Mouse (Mus musculus) urinary bladder, postnatal 36 days (tissue): ENCODE results near the gene Tsr3.

Source experiments
- DNase-seq, 2 experiments: peaks; one replicate each; pipeline ENCODE4 v3.0.0; 2022; ENCODE audit warnings: low spot score in 2 of 2, mixed read lengths in 1 of 2

Tsr3 gene

DNA sequence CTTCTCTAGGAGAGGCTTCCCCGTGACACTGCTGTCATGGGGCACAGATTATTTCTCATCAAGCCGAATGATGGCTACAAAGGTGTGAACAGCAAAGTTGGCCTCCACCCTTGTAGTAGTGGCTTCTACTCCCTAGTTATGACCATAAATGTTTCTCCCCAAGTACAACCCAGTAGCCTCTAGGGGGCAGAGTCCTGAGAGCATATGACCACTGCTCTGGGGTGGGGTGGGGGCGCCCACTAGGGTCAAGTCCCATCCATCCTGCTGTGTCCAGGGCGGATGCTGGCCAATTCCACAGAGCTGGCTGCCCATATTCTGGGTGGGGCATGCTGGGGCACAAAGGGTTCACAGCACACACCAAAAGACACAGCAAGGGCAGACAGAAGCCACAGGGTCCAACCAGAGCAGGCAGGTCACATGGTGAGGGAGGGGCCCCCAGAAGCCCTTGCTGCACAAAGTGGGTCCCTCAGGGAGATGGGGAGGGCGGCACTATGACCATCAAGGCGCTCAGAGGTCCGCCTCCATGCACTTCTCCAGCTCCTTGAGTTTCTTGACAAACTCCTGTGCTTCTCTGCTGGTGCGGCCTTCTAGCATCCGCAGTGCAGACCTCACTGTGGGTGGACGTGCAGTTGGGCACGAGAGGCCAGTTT is 3.3 kb downstream of the Tsr3 start:
- no peak for DNase-seq

DNA sequence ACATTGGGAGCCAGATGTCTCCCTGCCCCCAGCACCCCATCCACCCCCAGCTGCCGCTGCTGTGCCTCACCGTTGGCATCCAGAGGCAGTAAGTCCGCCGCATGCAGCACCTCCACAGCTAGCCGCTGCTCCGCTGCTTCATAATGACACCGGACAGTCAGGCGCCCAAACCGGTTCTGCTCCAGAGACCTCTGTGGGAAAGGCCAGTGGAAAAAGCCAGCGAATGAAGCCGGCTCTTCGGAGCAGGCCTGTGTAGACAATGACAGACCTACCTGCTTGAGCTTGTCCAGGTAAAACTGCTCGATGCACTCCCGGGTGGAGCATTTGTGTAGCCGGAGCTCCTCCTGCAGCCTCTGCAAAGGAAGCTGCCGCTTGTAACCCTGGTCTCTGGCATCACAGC is 4.3 kb downstream of the Tsr3 start:
- DNase-seq: peak; percentile 74 to 84

DNA sequence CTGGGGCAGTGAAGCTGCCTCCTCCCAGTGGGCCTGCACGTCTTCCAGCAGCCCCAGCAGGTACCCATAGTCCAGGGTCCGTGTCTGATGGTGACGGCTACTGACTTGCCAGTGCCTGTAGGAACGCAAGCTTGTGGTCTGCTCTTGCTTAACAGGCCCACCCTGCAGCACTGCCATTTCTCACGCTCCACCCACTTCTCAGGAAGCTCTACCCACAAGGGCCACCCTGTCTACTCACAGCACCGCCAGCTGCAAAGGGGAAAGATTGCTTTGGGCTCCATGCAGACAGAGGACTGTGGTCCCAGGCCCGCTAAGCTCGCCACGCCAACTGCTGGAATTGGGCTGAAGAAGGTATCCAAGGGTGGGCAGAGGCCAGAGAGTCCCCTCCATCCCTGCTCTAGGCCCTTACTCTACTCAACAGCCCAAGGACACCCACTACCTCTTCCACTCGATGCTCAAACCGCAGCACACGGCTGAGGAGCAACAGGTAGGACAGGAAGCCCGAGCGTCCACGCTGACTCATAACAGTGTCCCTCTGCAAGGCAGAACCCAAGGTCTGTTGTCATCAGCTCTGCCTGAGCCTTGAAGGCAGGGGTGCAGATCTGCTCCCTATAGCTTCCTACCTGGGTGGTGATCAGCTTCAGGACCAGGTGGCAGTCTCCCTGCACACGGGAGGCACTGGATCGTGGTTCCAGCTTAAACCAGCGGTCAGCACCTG is 8.2 kb downstream of the Tsr3 start:
- DNase-seq: no peak

DNA sequence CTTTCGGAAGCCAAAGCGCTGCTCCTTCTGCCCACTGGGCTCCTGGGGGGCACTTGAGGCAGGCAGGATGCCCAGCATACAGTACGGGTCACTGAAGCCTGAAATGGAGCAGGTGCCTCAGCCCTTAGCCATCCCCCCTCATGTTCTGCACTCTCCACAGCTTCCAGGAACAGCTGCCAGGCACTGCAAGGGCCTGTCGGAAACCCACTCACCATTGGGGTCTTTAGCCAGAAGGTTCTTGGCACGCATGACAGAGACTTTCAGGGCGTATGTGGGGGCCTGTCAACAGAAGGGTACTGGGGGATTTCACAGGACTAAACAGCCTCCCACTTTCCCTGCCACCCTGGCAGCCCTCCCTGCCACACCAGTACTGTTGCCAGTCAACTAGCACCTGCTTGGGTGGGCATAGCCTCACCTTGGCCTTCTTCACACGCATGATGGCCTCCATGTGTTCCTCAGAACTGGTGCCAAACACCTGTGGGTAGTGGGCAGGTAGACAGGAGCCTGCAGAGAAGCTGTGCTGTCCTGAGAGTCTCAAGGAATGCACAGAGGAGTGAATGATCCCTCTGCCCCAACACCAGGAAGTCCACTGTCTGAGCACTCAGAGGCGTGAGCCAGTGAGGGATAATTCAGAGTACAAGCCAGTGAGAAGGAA is 10.3 kb downstream of the Tsr3 start:
- no peak for DNase-seq

DNA sequence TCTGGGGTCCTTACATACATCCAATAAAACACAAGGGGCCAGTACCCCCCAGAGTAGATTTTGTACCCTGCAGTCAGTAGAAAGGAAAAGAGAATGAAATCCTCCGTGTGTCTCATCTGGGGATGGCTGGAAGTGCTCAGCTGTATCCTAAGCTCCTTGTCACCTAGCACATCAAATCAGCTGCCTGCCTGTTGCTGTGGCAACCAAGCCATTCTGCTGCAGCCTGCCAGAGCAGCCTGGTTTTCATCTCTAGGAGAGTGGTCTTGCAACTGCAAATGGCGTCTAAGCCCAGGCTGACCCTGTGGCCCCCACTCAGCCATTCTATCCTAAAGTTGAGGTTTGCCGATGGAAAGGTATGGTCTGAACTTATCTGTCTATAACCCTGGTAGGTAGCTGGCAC is 12.7 kb downstream of the Tsr3 start:
- DNase-seq: no peak

DNA sequence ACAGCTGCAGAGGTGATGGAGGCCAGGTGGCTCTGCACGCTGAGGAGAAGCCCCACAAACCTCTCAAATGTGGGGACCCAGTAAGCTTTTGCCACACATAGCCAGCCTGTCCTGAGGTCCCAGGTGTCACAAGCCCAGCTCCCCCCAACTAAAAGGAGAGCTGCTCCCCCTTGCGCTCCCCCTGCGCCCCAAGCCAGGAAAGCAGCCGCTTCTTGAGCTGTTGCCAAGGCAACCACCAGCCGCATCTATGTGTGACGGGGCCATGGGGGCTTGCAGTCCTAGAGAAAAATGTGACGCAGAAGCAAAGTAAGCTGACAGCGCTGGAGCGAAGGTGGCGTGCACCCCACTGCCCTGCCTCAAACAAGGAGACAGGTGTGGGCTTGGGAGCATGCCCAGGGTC is 13.8 kb downstream of the Tsr3 start:
- DNase-seq: no peak

DNA sequence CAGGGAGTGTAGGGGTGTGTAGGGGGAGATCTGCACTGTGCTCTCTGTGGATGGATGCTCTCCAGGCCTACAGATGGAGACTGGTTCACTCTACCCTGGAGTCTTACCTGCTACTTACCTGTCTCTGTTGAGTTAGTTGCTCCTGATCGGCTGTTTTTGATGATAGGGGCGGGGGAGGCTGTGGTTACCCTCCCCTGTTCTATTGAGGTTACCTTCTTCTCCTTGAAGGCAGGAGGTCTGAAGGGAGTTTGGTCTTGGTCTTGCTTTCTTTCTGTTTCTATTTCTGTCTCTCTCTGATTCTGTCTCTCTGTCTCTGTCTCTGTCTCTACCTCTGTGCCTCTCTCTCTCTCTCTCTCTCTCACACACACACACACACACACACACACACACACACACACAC is 15.1 kb downstream of the Tsr3 start:
- no peak for DNase-seq

DNA sequence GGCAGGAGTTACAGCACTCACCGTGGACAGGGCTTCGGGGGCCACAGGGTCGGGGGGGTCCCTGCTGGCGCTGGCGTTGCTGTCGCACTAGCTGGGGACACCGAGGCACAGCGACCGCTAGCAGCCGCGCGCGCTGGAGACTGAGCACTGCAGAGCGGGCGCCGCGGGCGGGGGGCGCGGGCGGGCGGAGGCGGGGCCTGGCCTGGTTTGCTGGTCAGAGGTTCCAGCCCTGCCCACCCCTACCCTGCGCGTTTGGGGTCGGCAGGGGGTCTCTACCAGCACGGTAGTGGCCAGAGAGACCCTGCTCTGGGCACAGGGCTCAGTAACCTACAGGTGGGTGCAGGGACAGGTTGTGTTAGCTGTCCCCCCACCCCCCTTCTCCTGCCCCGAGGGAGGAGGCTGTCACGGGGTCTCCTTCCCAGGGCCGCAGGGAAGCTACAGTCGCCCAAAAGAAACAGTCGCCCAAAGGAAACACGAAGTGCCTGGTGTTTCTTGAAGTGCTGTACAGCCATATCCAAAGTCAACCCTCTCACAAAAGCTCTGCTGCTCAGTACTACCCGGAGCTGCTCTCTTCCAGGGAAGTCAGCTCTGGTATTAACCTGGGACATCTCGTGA is 16.3 kb downstream of the Tsr3 start, which contains the start of gene Baiap3:
Baiap3 (minus strand) TSS at position 225 of the 615 bp plus-strand sequence.
- no peak for DNase-seq

DNA sequence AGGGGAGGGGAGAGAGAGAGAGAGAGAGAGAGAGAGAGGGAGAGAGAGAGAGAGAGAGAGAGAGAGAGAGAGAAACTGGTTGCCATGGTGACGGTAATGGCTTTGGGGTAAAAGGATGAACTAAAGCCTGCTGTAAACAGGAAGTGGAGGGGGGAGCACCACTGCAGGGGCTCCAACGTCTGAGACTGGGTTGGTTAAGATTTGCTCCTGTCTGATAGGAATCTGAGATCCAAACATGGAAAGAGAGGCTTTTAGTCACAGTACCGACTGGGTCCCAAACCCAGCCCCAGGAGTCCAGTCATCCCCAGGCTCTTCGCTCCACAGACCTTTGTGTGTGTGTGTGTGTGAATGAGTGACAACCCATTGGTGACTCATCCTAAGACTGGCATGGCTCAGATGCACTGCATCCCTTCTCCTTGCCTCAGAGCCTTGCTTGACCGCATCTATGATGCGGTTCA is 17.9 kb downstream of the Tsr3 start:
- no peak for DNase-seq

DNA sequence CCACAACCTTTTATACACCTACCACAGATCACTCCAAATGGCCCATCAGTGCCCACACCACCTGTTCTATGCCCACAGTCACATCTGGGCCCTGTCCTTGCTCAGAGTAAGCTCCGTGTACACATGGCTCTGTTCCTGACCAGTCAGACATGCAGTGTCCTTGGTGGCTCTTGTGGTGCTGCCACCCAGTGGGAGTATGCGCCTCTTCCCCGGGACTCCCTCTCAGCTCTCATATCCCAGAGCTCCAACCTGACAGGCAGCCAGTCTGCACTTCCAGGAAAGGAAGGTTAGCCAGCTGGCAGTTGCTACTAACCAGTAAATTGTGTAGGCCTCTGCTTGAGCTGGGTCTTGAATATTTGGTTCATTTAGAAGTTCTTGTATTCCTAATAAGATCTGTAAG is 24.5 kb downstream of the Tsr3 start:
- DNase-seq: no peak

DNA sequence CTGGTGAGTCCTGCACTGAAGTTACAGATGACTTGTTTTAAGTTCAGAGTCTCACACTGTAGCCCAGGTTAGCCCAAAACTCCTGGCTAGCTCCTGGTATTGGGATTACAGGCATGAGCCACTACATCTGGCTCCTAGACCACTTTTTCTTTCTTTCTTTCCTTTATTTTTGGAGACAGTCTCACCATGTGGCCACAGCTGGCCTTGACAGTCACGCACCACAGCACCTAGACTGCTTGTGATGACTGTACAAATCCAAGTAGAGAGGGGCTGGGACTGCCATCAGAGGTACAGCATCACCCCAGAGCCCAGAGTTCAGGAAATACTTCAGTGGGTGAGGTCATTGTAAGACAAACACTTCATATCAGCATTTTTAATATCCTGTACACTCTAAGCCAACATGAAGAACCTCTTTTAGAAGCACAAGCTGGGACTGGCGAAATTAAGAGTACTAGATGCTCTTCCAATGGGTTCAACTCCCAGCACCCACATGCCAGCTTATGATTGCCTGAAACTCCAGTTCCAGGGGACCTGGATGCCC is 30.9 kb downstream of the Tsr3 start:
- DNase-seq: no peak

DNA sequence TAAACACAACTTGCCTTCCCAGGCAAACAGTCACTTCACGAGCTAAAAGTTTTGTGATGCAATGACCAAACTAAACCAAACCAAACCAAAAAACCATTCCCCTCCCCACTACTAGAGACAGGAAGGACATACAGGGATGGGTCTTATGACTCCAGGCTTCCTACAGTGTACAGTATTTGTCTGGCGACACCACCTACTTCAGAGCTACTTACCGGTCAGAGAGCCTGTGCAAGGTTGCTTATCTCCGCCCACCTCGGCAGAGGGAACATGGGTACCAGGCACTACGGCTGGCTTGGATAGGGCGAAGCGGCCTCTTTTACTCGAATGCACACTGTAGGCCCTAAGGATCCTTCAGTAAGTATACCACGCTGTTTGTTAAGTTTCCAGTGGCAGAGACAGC is 32.4 kb downstream of the Tsr3 start:
- DNase-seq: no peak

DNA sequence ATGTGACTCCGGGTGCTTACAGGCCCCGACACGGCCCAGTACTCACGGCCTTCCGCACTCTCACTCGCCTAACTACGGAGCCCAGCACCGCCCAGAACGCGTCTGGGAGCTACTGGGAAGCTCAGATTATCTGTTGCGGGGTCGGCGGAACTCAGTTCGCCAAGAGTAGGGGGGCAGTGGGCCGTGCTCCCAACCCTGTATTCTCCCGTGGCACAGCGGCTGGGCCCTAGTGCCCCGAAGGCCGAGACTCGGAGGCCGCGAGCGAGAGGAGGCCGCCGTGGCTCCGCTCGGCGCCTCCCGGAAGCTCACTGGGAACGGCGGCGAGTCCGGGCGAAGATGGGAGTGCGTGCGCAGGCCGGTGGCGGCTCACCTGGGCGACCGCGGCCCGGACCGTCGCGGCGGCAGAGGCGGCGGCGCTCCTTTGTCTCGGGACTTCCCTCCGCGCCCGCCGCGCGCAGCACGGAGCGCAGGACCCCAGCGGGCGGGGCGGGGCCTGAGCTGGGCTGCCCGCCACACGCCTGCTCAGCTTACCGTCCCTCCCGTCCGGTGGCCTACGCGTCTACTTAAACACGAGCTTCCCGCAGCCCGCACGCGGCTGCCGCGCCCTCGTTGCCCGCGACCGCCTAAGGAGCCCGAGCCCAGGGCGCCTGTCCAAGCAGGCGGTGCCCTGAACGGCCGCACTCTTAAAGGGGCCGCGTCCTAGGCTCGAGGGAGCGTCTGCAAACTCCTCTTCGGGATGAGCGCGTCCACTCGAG is 33.2 kb downstream of the Tsr3 start:
- peak; percentile 88 to 89 for DNase-seq

DNA sequence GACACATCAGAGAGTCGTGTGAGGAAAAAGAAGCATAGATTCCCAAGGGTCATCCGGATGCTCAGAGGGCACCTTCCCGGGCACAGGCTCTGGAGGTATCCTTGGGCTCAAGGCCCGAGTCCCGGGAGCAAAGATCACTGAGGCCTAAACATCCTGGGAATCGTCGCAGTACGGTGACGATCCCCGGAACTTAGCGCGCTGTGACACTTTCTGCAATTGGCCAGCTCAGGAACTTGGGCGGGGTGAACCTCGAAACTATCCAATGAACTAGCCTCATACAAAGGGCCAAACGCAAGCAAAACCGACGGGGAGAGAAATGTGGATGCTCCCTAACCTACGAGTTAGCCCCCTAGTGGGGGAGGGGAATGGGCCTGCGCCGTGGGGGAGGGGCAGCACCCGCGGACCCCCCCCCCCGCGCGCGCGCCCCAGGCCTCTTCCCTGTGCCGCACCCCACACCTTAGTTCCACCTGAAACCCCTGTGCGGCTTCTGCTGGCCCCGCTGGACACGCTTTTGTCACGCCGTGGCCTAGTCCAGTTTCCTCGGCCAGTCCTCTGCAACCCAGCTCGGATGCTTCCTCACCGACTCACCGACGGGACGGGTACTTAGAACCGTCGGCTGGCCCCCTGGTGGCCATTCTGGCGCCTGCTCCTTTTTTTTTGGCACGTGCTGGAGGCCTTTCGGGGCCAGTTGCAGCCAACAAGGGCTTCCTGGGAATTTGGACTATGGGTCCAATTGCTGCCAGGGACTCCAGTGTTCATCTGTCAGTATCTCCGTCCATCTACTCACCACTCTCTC is 33.9 kb downstream of the Tsr3 start:
- DNase-seq: peak; percentile 93 to 97

DNA sequence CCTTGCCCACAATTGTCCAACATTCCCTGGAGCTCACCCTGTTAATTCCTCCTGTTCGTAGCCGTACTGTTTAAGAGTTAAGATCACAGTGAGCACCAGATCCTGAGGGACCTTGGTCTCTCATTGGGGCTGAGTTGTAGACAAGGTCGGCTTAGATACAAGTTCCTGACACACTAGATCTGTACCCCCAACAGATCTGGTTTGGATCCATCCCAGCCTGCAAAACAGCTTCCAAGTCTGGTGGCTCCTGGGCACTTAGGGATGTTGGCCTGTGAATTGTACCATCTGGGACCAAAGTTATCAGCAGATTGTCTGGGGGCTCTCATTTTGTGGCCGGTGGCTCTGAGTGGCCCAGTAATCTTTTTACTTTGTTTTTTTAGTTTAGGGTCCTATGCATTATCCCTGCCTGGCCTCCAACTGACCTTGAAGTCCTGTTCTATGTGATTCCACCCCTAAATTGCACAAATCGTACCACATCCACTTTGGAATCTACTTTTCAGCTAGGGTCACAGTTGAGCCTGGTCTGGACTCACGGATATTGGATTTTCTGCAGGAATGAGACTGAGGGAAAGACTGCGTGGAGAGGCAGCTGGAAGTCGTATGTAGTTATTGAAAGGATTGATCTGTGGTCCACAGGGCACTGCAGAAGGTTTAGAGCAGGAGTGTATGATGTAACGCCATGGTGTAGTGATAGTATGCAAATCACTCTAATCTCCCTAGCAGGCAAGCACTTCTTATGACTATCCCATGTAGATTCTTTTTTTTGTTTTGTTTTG is 34.8 kb downstream of the Tsr3 start, which contains the start of gene Ube2i:
Ube2i (minus strand) TSS at position 52 of the 776 bp plus-strand sequence.
- no peak for DNase-seq

DNA sequence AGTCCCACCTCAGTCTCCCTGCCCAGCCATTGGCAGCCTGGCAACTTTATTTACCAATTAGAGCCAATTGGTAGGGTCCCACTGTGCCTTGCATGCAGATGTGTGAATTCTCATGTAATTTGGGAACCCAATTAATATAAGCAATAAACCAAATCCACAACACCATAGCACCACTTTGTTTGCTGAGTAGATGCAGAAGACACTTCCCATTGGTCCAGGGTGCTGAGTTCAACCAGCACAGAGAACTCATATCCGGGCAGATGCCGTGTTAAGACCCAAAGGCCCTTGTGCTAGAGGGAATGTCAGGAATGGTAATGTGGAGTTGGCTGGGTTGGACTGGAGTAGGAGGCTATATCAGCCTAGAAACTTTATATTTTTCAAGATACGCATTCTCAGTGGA is 35.9 kb downstream of the Tsr3 start:
- DNase-seq: no peak

DNA sequence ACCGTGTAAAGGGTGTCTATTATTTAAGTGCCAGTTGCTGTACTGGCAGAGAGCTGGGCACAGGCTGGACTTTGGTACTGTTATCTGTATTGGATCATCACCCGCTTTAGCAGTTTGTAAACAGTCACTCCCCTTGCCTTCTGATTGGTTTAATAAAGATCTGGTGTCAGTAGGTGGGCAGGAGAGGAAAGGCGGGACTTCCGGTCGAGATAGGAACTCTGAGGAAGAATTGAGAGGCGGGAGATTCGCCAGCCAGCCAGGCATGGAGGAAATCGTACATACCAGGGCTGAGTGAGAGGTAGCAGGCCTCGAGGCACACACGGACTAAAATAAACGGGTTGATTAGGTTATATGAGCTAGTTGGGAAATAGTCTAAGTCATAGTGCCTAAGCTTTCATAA is 42.2 kb downstream of the Tsr3 start:
- peak; percentile 35 to 61 for DNase-seq

DNA sequence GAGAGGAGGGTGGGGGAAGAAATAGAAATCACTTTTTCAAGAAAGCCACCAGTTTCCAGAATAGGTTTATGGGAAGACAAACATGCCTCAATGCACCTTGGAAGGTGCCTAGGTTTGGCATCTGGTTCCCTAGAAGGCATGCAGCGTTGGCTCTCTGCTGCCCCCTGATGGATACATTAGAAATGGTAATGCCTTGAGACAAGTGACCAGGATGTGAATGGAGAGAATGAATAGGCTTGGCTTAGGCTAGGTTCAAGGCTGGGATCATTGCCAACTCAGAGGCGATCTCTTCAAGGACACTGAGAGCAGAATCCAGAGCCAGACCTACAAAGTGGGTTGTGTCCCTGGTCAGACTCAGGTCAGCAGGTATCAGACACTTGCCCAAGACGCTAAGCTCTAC is 45.1 kb downstream of the Tsr3 start:
- DNase-seq: peak; percentile 55 to 63

DNA sequence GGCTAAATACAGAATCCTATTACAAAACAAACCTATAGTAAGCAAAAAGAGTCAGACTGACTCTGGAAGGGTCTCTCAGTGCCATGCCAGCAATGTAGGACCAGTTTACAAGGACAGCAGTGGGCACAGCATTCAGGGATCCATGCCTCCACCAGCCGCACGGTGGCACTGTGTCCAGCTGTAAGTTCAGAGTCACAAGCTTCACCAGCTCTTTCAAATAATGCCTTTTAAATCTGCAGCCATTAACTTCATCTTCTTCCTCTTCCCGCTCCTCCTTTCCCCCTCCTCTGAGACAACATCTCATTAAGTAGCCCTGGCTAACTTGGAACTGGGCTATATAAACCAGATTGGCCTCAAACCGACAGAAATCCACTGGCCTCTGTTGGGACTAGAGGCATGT is 48.9 kb downstream of the Tsr3 start:
- DNase-seq: peak in 1 of 2 experiments; percentile 38

DNA sequence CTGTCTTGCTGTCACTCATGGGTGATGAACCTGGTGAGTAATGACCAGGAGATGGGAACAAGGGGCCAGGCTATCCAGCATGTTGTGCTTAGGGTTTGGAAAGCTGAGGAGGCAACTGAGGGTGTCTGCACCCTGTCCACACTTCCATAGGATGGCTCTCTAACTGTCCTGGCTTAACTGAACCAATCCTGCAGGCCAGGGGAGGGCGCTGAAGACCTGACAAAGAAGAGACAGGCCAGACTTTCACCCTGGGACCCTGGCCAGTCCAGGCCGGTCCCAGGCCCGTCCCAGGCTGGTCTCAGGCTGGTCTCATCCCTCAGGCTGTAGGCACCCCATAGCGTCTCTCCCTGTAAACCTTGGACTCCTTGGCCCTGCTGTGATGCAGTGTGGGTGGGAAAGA is 50.4 kb downstream of the Tsr3 start:
- DNase-seq: no peak
